Mouse (Mus musculus): ENCODE measurements at regions not wholly inside any gene's neighbourhood (a gene's known extent, or its start where the extent isn't known, plus 50 kb on each side); places are given as distances from the start of the nearest gene placed in this dataset.
"Not testable (repeated sequence)": the region's sequence is repeated elsewhere in the genome, so short reads cannot be mapped to it uniquely, and the experiment has no call there.

- TF ChIP-seq CTCF (IDR thresholded peaks at IDR 0.05; ENCODE audit: extremely low read depth, insufficient read depth, insufficient read length, insufficient replicate concordance), result no peak
- TF ChIP-seq POLR2A (IDR thresholded peaks at IDR 0.05; ENCODE audit: low read depth, low read length), result no peak
- Histone ChIP-seq H3K27ac (ENCODE audit: insufficient read depth, low read length) (no peak overlapping the region), H3K4me3 (ENCODE audit: extremely low read depth, insufficient read depth, insufficient read length) (no peak overlapping the region), H3K27me3 (ENCODE audit: control insufficient read depth, insufficient read depth, low read length) (no peaks in the 10 kb centered on the region), H3K4me1 (ENCODE audit: control insufficient read depth, insufficient read depth, insufficient read length) (no peaks in the 10 kb centered on the region), H3K36me3 (ENCODE audit: control insufficient read depth, insufficient read depth, low read length) (no peaks in the 10 kb centered on the region)
- 91% methylated on average over 6 of the region's 6 CpGs for WGBS
- no peak for DNase-seq (ENCODE audit: low read depth in 1 of 2, low spot score in 2 of 2)
These were observed 53.4 kb upstream of the Castor2 start for GRCm38 (mm10) chr5:134046086-134046485.

- H3K4me3 ChIP-seq (ENCODE audit: extremely low read depth, insufficient read depth, insufficient read length); H3K36me3 ChIP-seq (ENCODE audit: control insufficient read depth, insufficient read depth, low read length); H3K27me3 ChIP-seq (ENCODE audit: control insufficient read depth, insufficient read depth, low read length); H3K4me1 ChIP-seq (ENCODE audit: control insufficient read depth, insufficient read depth, insufficient read length); DNase-seq (ENCODE audit: low read depth in 1 of 2, low spot score in 2 of 2); H3K27ac ChIP-seq (ENCODE audit: insufficient read depth, low read length): not testable (repeated sequence)
- WGBS, result 94% methylated on average over 2 of the region's 2 CpGs
These were observed 56.6 kb upstream of the Castor2 start for GRCm38 (mm10) chr5:134042938-134043337.

GRCm38 (mm10) chr5:134027316-134027966 is 72.1 kb upstream of the Castor2 start:
- H3K4me1 ChIP-seq (ENCODE audit: control insufficient read depth, insufficient read depth, insufficient read length), result no peaks in the 10 kb centered on the region
- 72% methylated on average over 11 of the region's 11 CpGs for WGBS
- H3K36me3 ChIP-seq (ENCODE audit: control insufficient read depth, insufficient read depth, low read length), result no peaks in the 10 kb centered on the region
- no peaks in the 10 kb centered on the region for H3K27me3 ChIP-seq (ENCODE audit: control insufficient read depth, insufficient read depth, low read length)
- TF ChIP-seq POLR2A (IDR thresholded peaks at IDR 0.05; ENCODE audit: low read depth, low read length) (no peak), CTCF (IDR thresholded peaks at IDR 0.05; ENCODE audit: extremely low read depth, insufficient read depth, insufficient read length, insufficient replicate concordance) (no peak)
- no peak for DNase-seq (ENCODE audit: low read depth in 1 of 2, low spot score in 2 of 2)
- H3K4me3 ChIP-seq (ENCODE audit: extremely low read depth, insufficient read depth, insufficient read length), result no peak overlapping the region
- H3K27ac ChIP-seq (ENCODE audit: insufficient read depth, low read length), result no peak overlapping the region

- 87% methylated on average over 13 of the region's 13 CpGs for WGBS
- TF ChIP-seq POLR2A (IDR thresholded peaks at IDR 0.05; ENCODE audit: low read depth, low read length) (no peak), CTCF (IDR thresholded peaks at IDR 0.05; ENCODE audit: extremely low read depth, insufficient read depth, insufficient read length, insufficient replicate concordance) (no peak)
- no peaks in the 10 kb centered on the region for H3K4me1 ChIP-seq (ENCODE audit: control insufficient read depth, insufficient read depth, insufficient read length)
- H3K27me3 ChIP-seq (ENCODE audit: control insufficient read depth, insufficient read depth, low read length), result no peaks in the 10 kb centered on the region
- no peaks in the 10 kb centered on the region for H3K36me3 ChIP-seq (ENCODE audit: control insufficient read depth, insufficient read depth, low read length)
- H3K4me3 ChIP-seq (ENCODE audit: extremely low read depth, insufficient read depth, insufficient read length), result no peak overlapping the region
- H3K27ac ChIP-seq (ENCODE audit: insufficient read depth, low read length), result no peak overlapping the region
- no peak for DNase-seq (ENCODE audit: low read depth in 1 of 2, low spot score in 2 of 2)
These were observed 79.7 kb upstream of the Castor2 start for GRCm38 (mm10) chr5:134019651-134020432.

GRCm38 (mm10) chr5:134014257-134015163 is 85.0 kb upstream of the Castor2 start:
- Histone ChIP-seq H3K27ac (ENCODE audit: insufficient read depth, low read length) (no peak overlapping the region), H3K36me3 (ENCODE audit: control insufficient read depth, insufficient read depth, low read length) (no peaks in the 10 kb centered on the region), H3K27me3 (ENCODE audit: control insufficient read depth, insufficient read depth, low read length) (no peaks in the 10 kb centered on the region), H3K4me1 (ENCODE audit: control insufficient read depth, insufficient read depth, insufficient read length) (no peaks in the 10 kb centered on the region), H3K4me3 (ENCODE audit: extremely low read depth, insufficient read depth, insufficient read length) (no peak overlapping the region)
- 20% methylated on average over 13 of the region's 13 CpGs for WGBS
- DNase-seq (ENCODE audit: low read depth in 1 of 2, low spot score in 2 of 2), result no peak
- TF ChIP-seq POLR2A (IDR thresholded peaks at IDR 0.05; ENCODE audit: low read depth, low read length), result no peak
- no peak for TF ChIP-seq CTCF (IDR thresholded peaks at IDR 0.05; ENCODE audit: extremely low read depth, insufficient read depth, insufficient read length, insufficient replicate concordance)

- H3K4me3 ChIP-seq (ENCODE audit: extremely low read depth, insufficient read depth, insufficient read length), result no peak overlapping the region
- no peaks in the 10 kb centered on the region for H3K36me3 ChIP-seq (ENCODE audit: control insufficient read depth, insufficient read depth, low read length)
- 89% methylated on average over 8 of the region's 8 CpGs for WGBS
- no peak for DNase-seq (ENCODE audit: low read depth in 1 of 2, low spot score in 2 of 2)
- no peaks in the 10 kb centered on the region for H3K4me1 ChIP-seq (ENCODE audit: control insufficient read depth, insufficient read depth, insufficient read length)
- no peak overlapping the region for H3K27ac ChIP-seq (ENCODE audit: insufficient read depth, low read length)
- H3K27me3 ChIP-seq (ENCODE audit: control insufficient read depth, insufficient read depth, low read length), result no peaks in the 10 kb centered on the region
- TF ChIP-seq CTCF (IDR thresholded peaks at IDR 0.05; ENCODE audit: extremely low read depth, insufficient read depth, insufficient read length, insufficient replicate concordance) (no peak), POLR2A (IDR thresholded peaks at IDR 0.05; ENCODE audit: low read depth, low read length) (no peak)
These were observed 86.3 kb upstream of the Castor2 start for GRCm38 (mm10) chr5:134013206-134013605.
